Mouse (Mus musculus): Measurements from ENCODE around the gene Antxrl. TPM values are rescaled to one million over a fixed set of nuclear protein-coding genes. Genes with fewer than 3 reads are reported as not detected.

Antxrl gene
- polyA plus RNA-seq (2012; ENCODE audit: insufficient read depth, insufficient read length, low replicate concordance, missing spikeins), result not detected in 2 replicates

DNA sequence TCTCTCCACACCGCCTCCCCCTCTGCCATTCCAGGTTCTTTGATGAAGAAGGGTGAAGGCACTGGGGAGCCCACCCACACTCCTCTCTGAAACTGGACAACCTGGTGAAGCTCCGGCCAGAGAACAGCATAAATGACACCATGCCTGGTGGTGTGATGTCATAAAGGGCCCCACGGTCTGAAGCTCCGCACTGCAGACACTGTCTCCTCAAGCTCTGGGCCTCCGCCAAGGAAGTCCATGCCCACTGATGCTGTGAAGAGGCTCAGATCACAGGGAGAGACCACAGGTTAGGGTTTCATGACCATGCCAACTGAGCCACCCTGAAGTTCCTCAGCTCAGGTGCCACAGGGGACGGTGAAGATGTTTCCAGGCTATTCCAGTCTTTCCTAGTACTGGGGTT, at the start of gene Antxrl:
Gene Antxrl (plus strand): TSS at position 192 of the 400 bp plus-strand sequence.
- TF ChIP-seq POLR2A (IDR thresholded peaks at IDR 0.05; ENCODE audit: insufficient read depth, low read depth, low read length) (no peak), CTCF (IDR thresholded peaks at IDR 0.05; ENCODE audit: insufficient read depth, low read depth, low read length) (no peak)
- Histone ChIP-seq H3K4me1 (ENCODE audit: control insufficient read depth, insufficient read depth, low read length) (no peaks in the 10 kb centered on the region), H3K4me3 (ENCODE audit: insufficient read depth, low read depth, low read length) (no peak within 1 kb of the TSS), H3K27ac (ENCODE audit: insufficient read depth, low read depth, low read length) (no peak within 1 kb of the TSS)
- WGBS, result 93% methylated on average over 6 of the region's 6 CpGs

- Histone ChIP-seq H3K4me1 (ENCODE audit: control insufficient read depth, insufficient read depth, low read length) (no peaks in the 10 kb centered on the region), H3K4me3 (ENCODE audit: insufficient read depth, low read depth, low read length) (no peak within 1 kb of the TSS), H3K27ac (ENCODE audit: insufficient read depth, low read depth, low read length) (no peak within 1 kb of the TSS)
- WGBS, result 94% methylated on average over 3 of the region's 3 CpGs
- no peak for TF ChIP-seq POLR2A (IDR thresholded peaks at IDR 0.05; ENCODE audit: insufficient read depth, low read depth, low read length)
- no peak for TF ChIP-seq CTCF (IDR thresholded peaks at IDR 0.05; ENCODE audit: insufficient read depth, low read depth, low read length)
Measured at GRCm38 (mm10) chr14:34015063-34015462, 37.4 kb upstream of the Antxrl start, which contains the start of gene Gm30083. Gene Gm30083 (minus strand): TSS chr14:34015182.

DNA sequence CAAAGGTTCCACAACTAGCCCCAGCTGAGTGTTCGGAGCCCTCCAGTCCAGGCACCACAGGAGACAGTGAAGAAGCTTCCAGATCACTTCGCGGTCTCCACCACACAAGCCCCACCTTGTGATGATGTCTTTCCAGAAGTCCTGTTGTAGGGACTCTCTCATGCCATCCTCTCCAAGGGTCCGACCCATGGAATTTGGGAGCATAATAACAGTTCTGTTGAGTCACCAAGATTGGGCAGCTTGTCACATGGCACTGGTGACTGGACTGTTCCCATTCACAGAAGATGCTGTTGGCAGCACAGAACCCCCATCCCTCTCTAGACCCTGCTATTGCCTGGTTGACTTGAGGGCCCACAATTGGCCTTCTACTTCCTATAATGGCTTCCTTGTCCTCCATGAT, 36.1 kb upstream of the Antxrl start, which contains the start of gene Gm5460:
Gene Gm5460 (plus strand): TSS at position 378 of the 400 bp plus-strand sequence.
- 98% methylated on average over 4 of the region's 4 CpGs for WGBS
- Histone ChIP-seq H3K4me3 (ENCODE audit: insufficient read depth, low read depth, low read length) (no peak within 1 kb of the TSS), H3K27ac (ENCODE audit: insufficient read depth, low read depth, low read length) (no peak within 1 kb of the TSS), H3K4me1 (ENCODE audit: control insufficient read depth, insufficient read depth, low read length) (no peaks in the 10 kb centered on the region)
- TF ChIP-seq POLR2A (IDR thresholded peaks at IDR 0.05; ENCODE audit: insufficient read depth, low read depth, low read length) (no peak), CTCF (IDR thresholded peaks at IDR 0.05; ENCODE audit: insufficient read depth, low read depth, low read length) (no peak)

DNA sequence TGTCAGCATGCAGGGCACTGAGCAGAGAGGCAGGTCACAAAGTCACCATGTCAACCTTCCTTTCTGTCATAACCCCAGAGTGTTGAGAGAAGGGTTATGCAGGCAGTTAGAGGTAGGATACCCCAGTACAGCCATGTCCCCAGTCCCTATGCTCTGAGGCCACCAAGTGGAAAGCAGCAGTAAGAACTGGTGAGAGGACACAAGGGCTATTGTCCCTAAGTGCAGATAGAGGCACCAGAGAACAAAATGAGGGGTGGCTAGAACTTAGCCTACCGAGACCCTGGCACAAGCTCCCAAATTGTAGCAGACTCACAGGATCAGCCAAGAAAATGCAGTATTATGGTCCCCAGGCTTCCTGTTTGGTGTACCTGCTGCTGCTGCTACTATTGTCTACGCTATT, 35.6 kb upstream of the Antxrl start:
- Histone ChIP-seq H3K4me1 (ENCODE audit: control insufficient read depth, insufficient read depth, low read length) (no peaks in the 10 kb centered on the region), H3K27ac (ENCODE audit: insufficient read depth, low read depth, low read length) (no peak overlapping the region), H3K4me3 (ENCODE audit: insufficient read depth, low read depth, low read length) (no peak overlapping the region)
- 92% methylated on average over 2 of the region's 2 CpGs for WGBS
- no peak for TF ChIP-seq POLR2A (IDR thresholded peaks at IDR 0.05; ENCODE audit: insufficient read depth, low read depth, low read length)
- no peak for TF ChIP-seq CTCF (IDR thresholded peaks at IDR 0.05; ENCODE audit: insufficient read depth, low read depth, low read length)

DNA sequence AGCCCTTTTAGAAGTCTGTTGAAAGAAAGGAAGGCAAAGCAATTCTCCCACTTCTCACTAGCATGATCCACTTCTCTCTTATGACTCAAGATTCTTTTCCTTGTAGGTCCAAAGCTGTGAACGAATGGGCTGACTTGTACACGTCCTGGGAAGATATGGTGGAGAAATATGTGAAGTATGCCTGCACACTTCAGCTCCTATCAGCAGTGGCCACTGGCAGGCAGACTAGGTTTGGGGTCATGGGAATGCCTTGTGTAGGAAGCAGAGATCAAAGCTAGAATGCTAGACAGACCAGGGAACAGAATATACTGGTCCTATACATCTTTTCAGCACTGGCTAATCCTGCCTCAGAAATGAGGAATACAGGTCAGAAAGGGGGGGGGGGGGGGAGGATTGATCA, 25.8 kb upstream of the Antxrl start:
- Histone ChIP-seq H3K27ac (ENCODE audit: insufficient read depth, low read depth, low read length) (no peak overlapping the region), H3K4me3 (ENCODE audit: insufficient read depth, low read depth, low read length) (no peak overlapping the region), H3K4me1 (ENCODE audit: control insufficient read depth, insufficient read depth, low read length) (no peaks in the 10 kb centered on the region)
- no peak for TF ChIP-seq CTCF (IDR thresholded peaks at IDR 0.05; ENCODE audit: insufficient read depth, low read depth, low read length)
- TF ChIP-seq POLR2A (IDR thresholded peaks at IDR 0.05; ENCODE audit: insufficient read depth, low read depth, low read length), result no peak
- 84% methylated on average over 2 of the region's 2 CpGs for WGBS

DNA sequence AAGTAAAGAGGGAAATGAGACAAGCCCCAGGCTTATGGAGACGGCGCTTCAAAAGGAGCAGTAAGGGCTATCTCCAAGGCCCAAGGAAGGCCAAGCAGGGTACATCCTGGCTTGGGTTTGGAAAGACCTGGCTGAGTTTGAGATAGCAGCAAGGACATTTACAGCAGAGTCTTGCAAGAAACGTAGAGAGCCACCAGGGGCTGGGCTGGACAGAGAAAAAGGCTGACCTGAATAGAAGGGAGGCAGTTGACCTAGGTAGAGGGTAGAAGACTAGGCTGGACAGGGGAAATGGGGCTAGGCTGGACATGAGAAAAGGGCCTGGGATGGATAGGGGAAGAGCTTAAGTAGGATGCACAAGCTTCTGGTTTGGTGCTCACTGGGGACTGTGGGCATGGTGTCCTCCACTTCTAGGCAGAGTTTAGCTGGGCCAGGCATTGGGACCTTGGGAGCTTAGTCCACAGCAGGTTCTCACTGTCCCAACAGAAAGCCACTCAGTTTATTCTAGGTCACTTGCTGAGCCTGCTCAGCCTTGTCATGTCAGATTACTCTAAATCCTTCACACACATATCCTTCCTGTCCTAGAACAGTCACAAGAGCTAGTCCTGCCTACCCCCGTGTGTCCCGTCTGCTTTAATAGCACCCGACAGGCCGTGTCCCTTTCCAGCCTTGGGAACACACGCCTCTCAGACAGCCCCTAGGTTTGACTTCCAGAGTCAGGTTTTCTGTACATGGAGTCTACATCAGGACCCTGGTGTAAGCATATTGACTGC, 18.5 kb upstream of the Antxrl start:
- Histone ChIP-seq H3K4me3 (ENCODE audit: insufficient read depth, low read depth, low read length) (no peak overlapping the region), H3K4me1 (ENCODE audit: control insufficient read depth, insufficient read depth, low read length) (no peaks in the 10 kb centered on the region), H3K27ac (ENCODE audit: insufficient read depth, low read depth, low read length) (no peak overlapping the region)
- TF ChIP-seq CTCF (IDR thresholded peaks at IDR 0.05; ENCODE audit: insufficient read depth, low read depth, low read length) (no peak), POLR2A (IDR thresholded peaks at IDR 0.05; ENCODE audit: insufficient read depth, low read depth, low read length) (no peak)
- WGBS, result 95% methylated on average over 8 of the region's 8 CpGs

GRCm38 (mm10) chr14:34041241-34041640, 11.3 kb upstream of the Antxrl start:
- 92% methylated on average over 4 of the region's 4 CpGs for WGBS
- H3K4me1 ChIP-seq (ENCODE audit: control insufficient read depth, insufficient read depth, low read length), result no peaks in the 10 kb centered on the region
- no peak for TF ChIP-seq POLR2A (IDR thresholded peaks at IDR 0.05; ENCODE audit: insufficient read depth, low read depth, low read length)
- TF ChIP-seq CTCF (IDR thresholded peaks at IDR 0.05; ENCODE audit: insufficient read depth, low read depth, low read length), result no peak
- H3K4me3 ChIP-seq (ENCODE audit: insufficient read depth, low read depth, low read length), result no peak overlapping the region
- no peak overlapping the region for H3K27ac ChIP-seq (ENCODE audit: insufficient read depth, low read depth, low read length)

- Histone ChIP-seq H3K4me1 (ENCODE audit: control insufficient read depth, insufficient read depth, low read length) (no peaks in the 10 kb centered on the region), H3K27ac (ENCODE audit: insufficient read depth, low read depth, low read length) (no peak overlapping the region), H3K4me3 (ENCODE audit: insufficient read depth, low read depth, low read length) (no peak overlapping the region)
- WGBS, result 88% methylated on average over 3 of the region's 3 CpGs
- no peak for TF ChIP-seq CTCF (IDR thresholded peaks at IDR 0.05; ENCODE audit: insufficient read depth, low read depth, low read length)
Measured at GRCm38 (mm10) chr14:34043341-34043740, 9.2 kb upstream of the Antxrl start.

- Histone ChIP-seq H3K27ac (ENCODE audit: insufficient read depth, low read depth, low read length) (no peak overlapping the region), H3K4me3 (ENCODE audit: insufficient read depth, low read depth, low read length) (no peak overlapping the region), H3K4me1 (ENCODE audit: control insufficient read depth, insufficient read depth, low read length) (no peaks in the 10 kb centered on the region)
- TF ChIP-seq POLR2A (IDR thresholded peaks at IDR 0.05; ENCODE audit: insufficient read depth, low read depth, low read length), result no peak
- WGBS, result 59% methylated on average over 5 of the region's 5 CpGs
Measured at GRCm38 (mm10) chr14:34050101-34050779, 2.3 kb upstream of the Antxrl start.
